Comparison of ENCODE assay signal across 9 mouse cellular contexts in the genomic region with DNA sequence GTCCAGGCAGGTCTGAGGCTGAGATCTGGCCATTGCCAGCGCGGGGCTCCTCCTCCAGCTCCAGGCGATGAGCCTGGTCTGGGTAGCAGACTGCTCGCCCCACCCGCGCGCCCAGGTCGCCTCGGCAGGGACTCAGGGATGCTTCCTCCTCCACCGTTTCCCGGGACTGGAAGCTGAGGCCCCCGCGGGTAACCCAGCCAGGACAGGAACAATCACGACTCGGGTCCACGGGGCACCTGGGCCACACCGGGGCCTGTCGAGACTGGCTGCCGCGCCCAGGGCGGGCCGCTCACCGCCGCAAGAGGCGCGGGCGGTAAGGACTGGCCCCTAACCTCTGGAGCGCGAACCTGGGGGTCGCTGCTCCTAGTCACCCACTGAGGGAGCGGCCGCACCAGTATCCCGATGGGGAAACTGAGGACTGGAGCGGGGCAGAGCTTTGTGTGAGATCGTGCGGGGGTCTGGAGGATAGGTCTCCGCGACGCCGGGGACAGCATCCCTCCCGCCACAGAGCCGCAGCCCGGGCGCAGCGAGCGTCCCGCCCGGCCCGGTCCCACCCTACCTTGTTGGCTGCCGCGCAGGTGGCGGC. TPM values are rescaled to one million over a fixed set of nuclear protein-coding genes. Genes with fewer than 3 reads are reported as not detected.
DNase-seq lines count a peak whose midpoint lies in the region; ATAC-seq and TF ChIP-seq lines count a peak whose summit lies in the region.
"Had no signal": no experiment of that assay in that cellular context is flagged by ENCODE, and none has a peak within 500 bp of the region (broad histone marks: within the 10 kb centered on the region; RNA-seq: fewer than 3 reads in every experiment).

No protein-coding gene starts in this region.

- H3K27ac ChIP-seq in layer of hippocampus, adult 2 months, result peak overlapping the region; percentile 51; the same call in 1 of the 2 replicates
- no peak overlapping the region for H3K27ac ChIP-seq in cortical plate, adult 2 months (ENCODE audit: insufficient read depth, low read length)
- peak overlapping the region; percentile 48; the same call in 1 of the 2 replicates for H3K27ac ChIP-seq in hindbrain, embryonic 13.5 days
- no peak overlapping the region for H3K27ac ChIP-seq in liver, postnatal 0 days (ENCODE audit: low read depth)

- under 1% methylated on average over 31 of the region's 52 CpGs for WGBS in hindbrain, embryonic 13.5 days
- under 1% methylated on average over 51 of the region's 52 CpGs for WGBS in liver, postnatal 0 days (ENCODE audit: insufficient replicate concordance)

- peaks cover 60% of the 10 kb centered on the region for H3K27me3 ChIP-seq in hindbrain, embryonic 13.5 days
- peaks cover 19% of the 10 kb centered on the region for H3K27me3 ChIP-seq in liver, postnatal 0 days (ENCODE audit: insufficient read depth, low read length)

- H3K4me1 ChIP-seq in cortical plate, adult 2 months (ENCODE audit: control insufficient read depth, insufficient read depth, low read length), result no peaks in the 10 kb centered on the region
- peaks cover 26% of the 10 kb centered on the region for H3K4me1 ChIP-seq in hindbrain, embryonic 13.5 days (replicated peaks)
- peaks cover 17% of the 10 kb centered on the region for H3K4me1 ChIP-seq in liver, postnatal 0 days (ENCODE audit: insufficient read depth)

- no peaks in the 10 kb centered on the region for H3K9me3 ChIP-seq in hindbrain, embryonic 13.5 days
- H3K9me3 ChIP-seq in liver, postnatal 0 days (ENCODE audit: low read length), result no peaks in the 10 kb centered on the region

- DNase-seq in layer of hippocampus, adult 2 months (ENCODE audit: low spot score in 2 of 2), result peak in 1 of 2 experiments; percentile 14
- DNase-seq in layer of hippocampus, adult 18-20 months (ENCODE audit: low spot score in 2 of 2), result no peak
- DNase-seq in adrenal gland, postnatal 25 days, result peak; percentile 40
- peak; percentile 44 for DNase-seq in liver, postnatal 0 days
- peak; percentile 26 to 37 for DNase-seq in right cerebral cortex, adult 2 months (ENCODE audit: low spot score in 2 of 2)
- DNase-seq in layer of hippocampus, adult 8-10 months (ENCODE audit: low spot score in 2 of 2), result no peak

- peak overlapping the region; percentile 88 for H3K4me2 ChIP-seq in hindbrain, embryonic 13.5 days
- H3K4me2 ChIP-seq in liver, postnatal 0 days (ENCODE audit: low read depth, low read length), result peak overlapping the region; percentile 93

- peak overlapping the region; percentile 88 for H3K9ac ChIP-seq in hindbrain, embryonic 13.5 days
- peak overlapping the region; percentile 65 for H3K9ac ChIP-seq in liver, postnatal 0 days (replicated peaks)

- no peak for TF ChIP-seq POLR2A in cortical plate, adult 2 months (IDR thresholded peaks at IDR 0.05; ENCODE audit: extremely low read depth, insufficient read depth, low read length)

- no peak for TF ChIP-seq CTCF in layer of hippocampus, adult 2 months (conservative IDR thresholded peaks at IDR 0.05)
- TF ChIP-seq CTCF in cortical plate, adult 2 months (IDR thresholded peaks at IDR 0.05; ENCODE audit: extremely low read depth, insufficient read depth, low read length), result no peak
- TF ChIP-seq CTCF in liver, postnatal 0 days (IDR thresholded peaks at IDR 0.05; ENCODE audit: low read depth), result no peak

- peak overlapping the region; percentile 76 for H3K4me3 ChIP-seq in layer of hippocampus, adult 2 months
- H3K4me3 ChIP-seq in cortical plate, adult 2 months (ENCODE audit: insufficient read depth, low read length), result peak overlapping the region; percentile 53
- peak overlapping the region; percentile 67 for H3K4me3 ChIP-seq in hindbrain, embryonic 13.5 days
- peak overlapping the region; percentile 66 for H3K4me3 ChIP-seq in liver, postnatal 0 days (ENCODE audit: low read depth, low read length)
- H3K4me3 ChIP-seq: myocyte had no signal

- no peaks in the 10 kb centered on the region for H3K36me3 ChIP-seq in hindbrain, embryonic 13.5 days
- H3K36me3 ChIP-seq in liver, postnatal 0 days (replicated peaks; ENCODE audit: insufficient read depth, low read length), result no peaks in the 10 kb centered on the region

- TF ChIP-seq EP300 in liver, postnatal 0 days (IDR thresholded peaks at IDR 0.05; ENCODE audit: low read depth), result no peak

- ATAC-seq in hindbrain, embryonic 13.5 days (ENCODE audit: low FRiP score), result peak; percentile 57
- ATAC-seq in liver, postnatal 0 days, result peak; percentile 16; the same call in 1 of the 2 replicates

RNA-seq across cellular contexts. Expression of gene Coro2a, which starts 0.7 kb away (rescaled TPM):
- 10 to 100 TPM; 15.6 to 16.1 TPM for total RNA-seq in layer of hippocampus, adult 2 months (2021)
- total RNA-seq in layer of hippocampus, adult 18-20 months (2021), result 10 to 100 TPM; 14.9 to 16.3 TPM
- 2.4 and 3.5 TPM in 2 replicates for total RNA-seq in adrenal gland, postnatal 25 days (2021)
- 23.2 and 24.4 TPM in 2 replicates for polyA plus RNA-seq in cortical plate, adult 2 months (2012; rRNA removed)
- 6.0 and 6.7 TPM in 2 replicates for polyA plus RNA-seq in hindbrain, embryonic 13.5 days (2015; fragmentation: Nextera tagmentation; extraction: Ambion mirVana)
- 1.7 and 2.2 TPM in 2 replicates for polyA plus RNA-seq in liver, postnatal 0 days (2015; fragmentation: Nextera tagmentation; extraction: Ambion mirVana)
- total RNA-seq in layer of hippocampus, adult 8-10 months (2022), result 10 to 100 TPM; 15.7 to 19.5 (median 17.8) TPM

RNA-seq across cellular contexts. Expression of gene Tbc1d2, which starts 48.7 kb away (rescaled TPM):
- 1 to 10 TPM; 2.6 to 3.1 TPM for total RNA-seq in layer of hippocampus, adult 2 months (2021)
- total RNA-seq in layer of hippocampus, adult 18-20 months (2021), result 1 to 10 TPM; 2.7 to 2.9 TPM
- 2.1 and 2.9 TPM in 2 replicates for total RNA-seq in adrenal gland, postnatal 25 days (2021)
- 5.6 and 6.4 TPM in 2 replicates for polyA plus RNA-seq in cortical plate, adult 2 months (2012; rRNA removed)
- polyA plus RNA-seq in hindbrain, embryonic 13.5 days (2015; fragmentation: Nextera tagmentation; extraction: Ambion mirVana), result 0.73 and 0.75 TPM in 2 replicates
- 0.75 and 0.83 TPM in 2 replicates for polyA plus RNA-seq in liver, postnatal 0 days (2015; fragmentation: Nextera tagmentation; extraction: Ambion mirVana)
- 1 to 10 TPM; 2.8 to 4.2 (median 3.0) TPM for total RNA-seq in layer of hippocampus, adult 8-10 months (2022)

Comparison
In these comparisons a context has a peak if more than half of its experiments do, and no peak if none do; other contexts are left out.
1. DNase-seq: peak in adrenal gland, postnatal 25 days (single experiment), liver, postnatal 0 days (single experiment) and right cerebral cortex, adult 2 months (2 of 2); none in layer of hippocampus, adult 18-20 months (0 of 2) and layer of hippocampus, adult 8-10 months (0 of 2).
2. H3K27ac ChIP-seq: peak in layer of hippocampus, adult 2 months (single experiment) and hindbrain, embryonic 13.5 days (single experiment); none in cortical plate, adult 2 months (single experiment) and liver, postnatal 0 days (single experiment).
3. Peak in every context shown above with its lines, with median percentiles within 50 percentile points of each other: H3K4me3 ChIP-seq.